Mouse (Mus musculus): ENCODE measurements around the gene Rsph3b.
"Not testable (repeated sequence)": the region's sequence is repeated elsewhere in the genome, so short reads cannot be mapped to it uniquely, and the experiment has no call there.

Rsph3b gene

GRCm38 (mm10) chr17:6958881-6959280 is 10.4 kb upstream of the Rsph3b start:
- DNase-seq (ENCODE audit: low spot score): not testable (repeated sequence)

GRCm38 (mm10) chr17:6948769-6949228 is 317 bp upstream of the Rsph3b start:
- not testable (repeated sequence) for DNase-seq (ENCODE audit: low spot score)

- DNase-seq (ENCODE audit: low spot score): not testable (repeated sequence)
Observed at GRCm38 (mm10) chr17:6947637-6947983, 872 bp downstream of the Rsph3b start.

DNA sequence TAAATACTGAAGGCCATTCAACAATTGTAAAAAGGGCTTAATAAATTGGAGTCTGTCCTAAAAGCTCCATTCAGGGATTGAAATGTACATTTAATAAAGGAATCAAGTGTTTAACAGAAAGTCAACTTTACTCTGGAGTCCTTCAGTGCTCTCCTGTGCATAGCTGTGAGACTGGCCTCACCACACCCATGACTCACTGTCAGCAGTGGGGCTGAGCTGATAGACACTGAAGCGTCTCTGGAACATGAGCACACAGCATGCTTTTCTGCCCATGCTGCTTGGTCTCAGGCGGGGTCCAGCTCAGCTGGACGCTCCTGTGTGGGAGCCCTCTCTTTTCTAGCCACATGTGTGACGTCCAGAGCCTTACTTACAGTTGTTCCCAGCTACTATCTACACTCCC is 5.9 kb downstream of the Rsph3b start:
- DNase-seq (ENCODE audit: low spot score): not testable (repeated sequence)

DNA sequence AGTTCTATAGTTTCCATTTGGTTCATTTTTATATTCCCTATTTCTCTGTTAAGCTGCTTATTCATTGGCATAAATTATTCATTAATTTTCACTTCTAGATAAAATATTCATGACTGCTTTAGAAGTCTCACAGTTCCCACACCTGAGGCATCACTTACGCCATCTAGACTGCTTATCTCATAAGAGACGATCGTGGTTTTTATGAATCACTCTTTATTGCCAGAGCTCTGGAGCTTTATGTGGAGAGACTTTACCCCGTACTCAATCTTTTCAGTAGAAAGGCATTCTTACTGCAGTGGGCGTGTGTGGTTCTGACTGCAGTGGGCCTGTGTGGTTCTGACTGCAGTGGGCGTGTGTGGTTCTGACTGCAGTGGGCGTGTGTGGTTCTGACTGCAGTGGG is 16.9 kb downstream of the Rsph3b start:
- DNase-seq (ENCODE audit: low spot score): not testable (repeated sequence)

- not testable (repeated sequence) for DNase-seq (ENCODE audit: low spot score)
Observed at GRCm38 (mm10) chr17:6920351-6920894, 28.1 kb downstream of the Rsph3b start.

DNA sequence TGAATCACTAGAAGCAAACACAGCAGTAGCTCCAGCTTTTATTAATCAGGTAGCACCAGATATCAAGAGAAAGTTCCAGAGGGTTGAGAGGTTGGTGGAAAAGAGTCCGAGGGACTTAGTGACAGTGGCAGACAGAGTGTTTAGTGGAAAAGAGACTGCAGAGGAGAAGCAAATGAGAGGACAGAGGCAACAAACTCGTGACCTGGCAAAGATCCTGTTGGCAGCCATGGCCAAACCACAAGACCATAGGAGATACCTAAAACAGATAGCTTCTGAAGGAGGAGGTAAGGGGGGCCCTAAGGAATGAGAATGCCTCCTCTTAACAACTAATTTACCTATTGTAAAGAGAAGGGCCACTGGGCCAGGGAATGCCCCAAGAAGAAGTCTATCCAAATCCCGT is 29.1 kb downstream of the Rsph3b start:
- not testable (repeated sequence) for DNase-seq (ENCODE audit: low spot score)

GRCm38 (mm10) chr17:6915282-6915681 is 33.2 kb downstream of the Rsph3b start:
- not testable (repeated sequence) for DNase-seq (ENCODE audit: low spot score)

GRCm38 (mm10) chr17:6914066-6914465 is 34.4 kb downstream of the Rsph3b start:
- DNase-seq (ENCODE audit: low spot score): not testable (repeated sequence)

GRCm38 (mm10) chr17:6900361-6900760 is 48.1 kb downstream of the Rsph3b start:
- not testable (repeated sequence) for DNase-seq (ENCODE audit: low spot score)

- not testable (repeated sequence) for DNase-seq (ENCODE audit: low spot score)
Observed at GRCm38 (mm10) chr17:6897996-6898562, 50.4 kb downstream of the Rsph3b start.

GRCm38 (mm10) chr17:6896756-6897155 is 51.7 kb downstream of the Rsph3b start:
- DNase-seq (ENCODE audit: low spot score): no peak

DNA sequence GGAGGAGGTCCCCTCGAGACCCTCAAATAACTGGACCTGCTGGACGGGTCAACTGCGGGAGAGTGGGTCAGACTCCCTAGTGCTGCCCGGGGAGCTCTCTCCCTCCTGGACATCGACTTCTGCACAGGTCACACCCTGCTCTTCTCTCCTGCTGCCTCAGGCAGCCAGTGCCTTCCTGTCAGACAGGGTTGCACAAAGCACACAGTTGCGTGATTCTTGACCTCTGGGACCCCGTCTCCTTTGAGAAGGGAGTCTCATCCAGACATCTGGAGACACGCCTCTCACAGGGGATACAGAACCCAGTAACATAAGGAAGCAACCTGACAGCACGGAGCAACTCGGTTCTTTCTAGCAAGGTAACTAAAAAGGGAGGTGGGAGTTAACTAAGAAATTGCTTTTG is 55.1 kb downstream of the Rsph3b start:
- DNase-seq (ENCODE audit: low spot score): no peak

GRCm38 (mm10) chr17:6891966-6892934 is 56.2 kb downstream of the Rsph3b start:
- DNase-seq (ENCODE audit: low spot score): no peak

DNA sequence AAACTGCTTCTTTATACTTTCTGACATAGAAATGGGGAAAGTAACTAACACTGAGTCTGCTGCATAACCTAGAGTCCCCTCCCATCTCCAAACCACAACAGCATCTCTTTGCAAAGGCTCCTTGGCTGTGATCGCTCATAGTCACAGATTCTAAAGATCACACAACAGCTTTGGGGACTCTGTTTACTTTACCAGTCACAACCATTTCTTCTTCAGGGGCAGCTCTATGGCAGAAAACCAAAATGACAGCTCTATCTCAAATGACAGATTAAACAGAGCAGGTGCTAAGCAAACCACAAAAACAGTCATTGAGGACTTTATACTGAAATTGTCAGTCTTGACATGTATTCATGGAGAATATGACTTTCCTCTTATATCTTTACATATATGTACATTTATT is 62.0 kb downstream of the Rsph3b start:
- no peak for DNase-seq (ENCODE audit: low spot score)

DNA sequence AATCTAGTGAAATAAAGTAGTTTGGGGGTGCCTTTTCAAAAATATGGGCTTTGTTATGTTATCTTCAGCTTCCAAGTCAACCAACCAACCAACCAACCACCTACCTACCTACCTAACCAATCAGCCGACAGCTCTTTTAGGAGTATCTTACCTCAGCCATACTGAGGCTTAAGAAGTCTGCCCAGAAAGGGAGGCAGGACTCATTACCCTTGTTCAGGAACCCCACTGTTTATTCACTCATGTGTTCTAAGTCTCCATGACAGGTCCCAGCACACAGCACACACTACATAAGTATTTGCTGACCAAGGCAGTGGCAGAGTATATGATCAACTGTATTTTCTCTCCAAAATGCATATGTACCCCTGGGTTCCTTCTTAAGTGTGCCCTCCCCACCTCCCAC is 64.0 kb downstream of the Rsph3b start:
- no peak for DNase-seq (ENCODE audit: low spot score)

DNA sequence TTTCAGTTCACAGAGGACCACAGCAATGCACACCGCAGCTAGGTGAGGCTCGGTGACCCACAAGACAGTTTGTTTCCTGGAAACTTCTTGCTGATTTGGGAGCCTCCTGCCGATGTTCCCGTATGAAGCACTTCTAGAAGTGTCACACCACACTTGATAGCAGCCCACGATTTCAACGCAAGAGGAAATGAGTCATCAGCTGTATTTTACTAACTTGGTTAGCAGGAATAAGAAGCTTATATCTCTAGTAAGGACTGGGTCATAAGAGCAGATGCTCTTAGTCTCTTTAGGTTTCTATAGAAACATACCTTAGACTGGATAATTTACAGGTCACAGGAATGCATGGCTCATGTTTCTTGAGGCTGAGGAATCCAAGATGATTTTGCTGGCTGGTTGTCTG is 67.2 kb downstream of the Rsph3b start:
- no peak for DNase-seq (ENCODE audit: low spot score)

DNA sequence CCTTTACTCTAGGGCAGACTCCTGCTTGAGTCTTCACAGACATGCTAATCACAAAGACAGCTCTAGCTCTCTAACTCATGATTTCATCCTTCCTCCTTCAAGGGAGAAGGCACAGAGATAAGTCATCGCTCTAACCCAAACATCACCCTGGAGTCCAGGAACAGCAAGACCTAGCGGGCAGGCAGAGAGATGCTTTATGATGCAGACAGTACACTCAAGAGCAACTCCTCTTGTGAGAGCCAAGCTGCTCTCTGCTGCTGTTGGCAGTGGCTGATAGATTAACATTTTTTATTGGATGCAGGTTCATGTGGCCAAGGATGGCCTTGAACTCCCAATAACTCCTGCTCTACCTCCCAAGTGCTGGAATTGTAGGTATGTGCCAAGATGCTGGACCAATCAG is 77.1 kb downstream of the Rsph3b start:
- no peak for DNase-seq (ENCODE audit: low spot score)

- DNase-seq (ENCODE audit: low spot score): no peak
Observed at GRCm38 (mm10) chr17:6868810-6869209, 79.7 kb downstream of the Rsph3b start.

- no peak for DNase-seq (ENCODE audit: low spot score)
Observed at GRCm38 (mm10) chr17:6867740-6868139, 80.7 kb downstream of the Rsph3b start.

DNA sequence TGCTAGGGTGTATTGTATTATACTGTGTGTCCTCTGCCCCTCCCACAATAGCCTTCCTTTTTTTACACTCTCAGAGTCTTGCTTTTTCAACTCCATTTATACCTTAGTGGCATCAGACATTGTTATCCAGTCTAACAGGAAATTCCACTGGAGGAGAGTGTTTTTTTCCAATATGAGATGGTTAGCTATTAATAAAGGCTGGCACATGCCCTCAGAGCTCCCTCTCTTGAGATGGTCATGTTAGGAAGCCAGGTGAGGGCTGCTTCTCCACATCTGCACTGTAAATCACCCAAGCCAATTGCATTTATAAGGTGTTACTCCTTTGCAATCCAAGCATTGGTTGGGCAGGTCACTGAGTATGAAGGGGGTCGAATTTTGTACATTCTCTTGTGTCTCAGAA is 81.9 kb downstream of the Rsph3b start:
- no peak for DNase-seq (ENCODE audit: low spot score)

DNA sequence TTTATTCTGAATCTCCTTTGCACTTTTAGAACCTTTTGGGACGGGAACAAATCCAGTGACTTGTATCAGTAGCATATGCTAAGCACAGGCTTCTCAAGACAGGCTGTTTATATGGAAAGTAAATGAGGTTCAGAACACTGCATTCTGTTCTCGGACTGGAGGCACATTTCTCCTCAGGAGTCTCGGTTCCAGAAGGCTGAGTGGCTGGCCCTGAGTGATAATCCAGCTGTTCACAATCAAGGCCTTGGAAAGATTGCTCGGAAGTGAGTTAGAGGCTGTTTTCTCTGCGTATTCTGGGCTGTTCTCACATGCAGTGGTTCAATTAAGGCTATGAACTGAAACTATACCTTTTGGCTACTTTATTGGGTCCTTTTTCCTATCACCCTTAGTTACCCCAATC is 82.9 kb downstream of the Rsph3b start:
- no peak for DNase-seq (ENCODE audit: low spot score)

DNA sequence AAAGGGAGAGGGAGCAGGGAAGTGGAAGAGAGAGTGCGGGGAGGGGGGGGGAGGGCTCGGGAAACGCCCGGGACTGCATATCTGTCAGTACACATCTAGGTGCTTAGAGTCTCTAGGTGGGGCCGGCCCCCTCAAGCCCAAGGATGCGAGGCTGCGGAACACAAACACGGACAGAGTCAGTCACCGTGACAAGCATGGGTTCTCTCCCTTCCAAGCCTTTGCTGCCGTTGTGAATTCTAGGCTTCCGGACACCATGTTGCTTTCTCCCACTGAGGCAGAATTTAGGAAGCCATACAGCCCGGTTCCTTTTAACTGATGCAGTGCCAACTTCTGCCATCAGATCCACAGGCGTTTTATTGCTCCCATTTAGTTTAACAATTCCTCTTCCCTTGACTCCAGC is 83.6 kb downstream of the Rsph3b start:
- DNase-seq (ENCODE audit: low spot score): no peak
